Mouse (Mus musculus) liver, embryonic 11.5 days (tissue): ENCODE measurements around the gene Otub2. TPM values are rescaled to one million over a fixed set of nuclear protein-coding genes. Genes with fewer than 3 reads are reported as not detected.

Experiments used
- ATAC-seq: fragments of 200-750 bp; cut with Nextera tagmentation; replicated peaks from 2 replicates; pipeline ENCODE4 v1.8.0; 2017; ENCODE audit warnings: moderate number of reproducible peaks, mild to moderate bottlenecking, moderate TSS enrichment, moderate library complexity; ENCODE audit not compliant: low FRiP score
- DNase-seq: peaks from one replicate; pipeline ENCODE4 v3.0.0-alpha.2; 2017; ENCODE audit warnings: low spot score
- H3K27ac ChIP-seq: fragments of 300-500 bp; sonication (generic); 2 replicates; pipeline ENCODE4 v1.5.1; 2014; ENCODE audit warnings: mild to moderate bottlenecking, low read depth, low read length, control low read depth
- H3K27me3 ChIP-seq: fragments of 300-500 bp; sonication (generic); replicated peaks from 2 replicates; pipeline ENCODE4 v1.6.1; 2014; ENCODE audit warnings: low read length, mixed read lengths; ENCODE audit not compliant: control insufficient read depth, insufficient read depth
- H3K36me3 ChIP-seq: fragments of 300-500 bp; sonication (generic); 2 replicates; pipeline ENCODE4 v1.6.1; 2014; ENCODE audit warnings: mild to moderate bottlenecking, low read length, moderate library complexity, mixed read lengths; ENCODE audit not compliant: control insufficient read depth, insufficient read depth
- H3K4me1 ChIP-seq: fragments of 300-500 bp; sonication (generic); replicated peaks from 2 replicates; pipeline ENCODE4 v1.6.1; 2014; ENCODE audit warnings: low read length, mixed read lengths; ENCODE audit not compliant: control insufficient read depth, insufficient read depth
- H3K4me2 ChIP-seq: fragments of 300-500 bp; sonication (generic); 2 replicates; pipeline ENCODE4 v1.6.1; 2014; ENCODE audit warnings: mild to moderate bottlenecking, control low read depth, moderate library complexity
- H3K4me3 ChIP-seq: fragments of 300-500 bp; sonication (generic); 2 replicates; pipeline ENCODE4 v1.5.1; 2014; ENCODE audit warnings: low read depth, low read length, control low read depth
- H3K9ac ChIP-seq: fragments of 300-500 bp; sonication (generic); 2 replicates; pipeline ENCODE4 v1.6.1; 2014; ENCODE audit warnings: low read depth, low read length, control low read depth
- H3K9me3 ChIP-seq: fragments of 300-500 bp; sonication (generic); 2 replicates; pipeline ENCODE4 v1.6.1; 2016; ENCODE audit warnings: low read length, inconsistent platforms, mixed read lengths; ENCODE audit not compliant: control insufficient read depth
- WGBS: fragments of 180-500 bp; shearing (Covaris S2); extraction: QIAGEN DNeasy Blood & Tissue Kit; methylation state at CpG from one replicate; pipeline ENCODE4 v1.1.7; 2014; 5-methylcytosine and 5-hydroxymethylcytosine counted together
- polyA plus RNA-seq: library from polyadenylated mRNA; unstranded; fragments of >200 nt; fragmentation: Nextera tagmentation; extraction: Ambion mirVana; gene quantifications from 2 replicates; pipeline ENCODE4 v1.2.1, GENCODE M21; 2014

Gene Otub2
- polyA plus RNA-seq, 1 experiment from 2014 or later = 15.9 TPM

- Histone ChIP-seq H3K4me2 (peak overlapping the region; percentile 59), H3K9ac (no peak overlapping the region), H3K9me3 (no peaks in the 10 kb centered on the region), H3K27ac (no peak overlapping the region), H3K36me3 (no peaks in the 10 kb centered on the region), H3K27me3 (0 out of 2 replicates have a peak, but pooled peaks cover 2% of the 10 kb centered on the region), H3K4me3 (peak overlapping the region; percentile 7; the same call in 1 of the 2 replicates), H3K4me1 (peaks cover 6% of the 10 kb centered on the region)
- ATAC-seq (peak; percentile 70), DNase-seq (peak; percentile 79)
- 15% methylated on average over 18 of the region's 18 CpGs for WGBS
Measured at GRCm38 (mm10) chr12:103367620-103368325, 20.7 kb upstream of the Otub2 start.

- DNase-seq (no peak), ATAC-seq (peak; percentile 56; the same call in 1 of the 2 replicates)
- Histone ChIP-seq H3K4me1 (peaks cover 10% of the 10 kb centered on the region), H3K9me3 (no peaks in the 10 kb centered on the region), H3K27ac (no peak overlapping the region), H3K36me3 (no peaks in the 10 kb centered on the region), H3K9ac (no peak overlapping the region), H3K4me3 (peak overlapping the region; percentile 7; the same call in 1 of the 2 replicates), H3K27me3 (0 out of 2 replicates have a peak, but pooled peaks cover 2% of the 10 kb centered on the region), H3K4me2 (peak overlapping the region; percentile 59)
- 59% methylated on average over 7 of the region's 7 CpGs for WGBS
Measured at GRCm38 (mm10) chr12:103368326-103368669, 20.2 kb upstream of the Otub2 start.

- Histone ChIP-seq H3K27ac (no peak overlapping the region), H3K4me2 (no peak overlapping the region), H3K4me1 (peaks cover 15% of the 10 kb centered on the region), H3K36me3 (no peaks in the 10 kb centered on the region), H3K9ac (no peak overlapping the region), H3K4me3 (no peak overlapping the region), H3K27me3 (0 out of 2 replicates have a peak, but pooled peaks cover 2% of the 10 kb centered on the region), H3K9me3 (no peaks in the 10 kb centered on the region)
- no peak for ATAC-seq
- 55% methylated on average over 2 of the region's 2 CpGs for WGBS
- no peak for DNase-seq
Measured at GRCm38 (mm10) chr12:103368777-103369176, 19.7 kb upstream of the Otub2 start.

DNA sequence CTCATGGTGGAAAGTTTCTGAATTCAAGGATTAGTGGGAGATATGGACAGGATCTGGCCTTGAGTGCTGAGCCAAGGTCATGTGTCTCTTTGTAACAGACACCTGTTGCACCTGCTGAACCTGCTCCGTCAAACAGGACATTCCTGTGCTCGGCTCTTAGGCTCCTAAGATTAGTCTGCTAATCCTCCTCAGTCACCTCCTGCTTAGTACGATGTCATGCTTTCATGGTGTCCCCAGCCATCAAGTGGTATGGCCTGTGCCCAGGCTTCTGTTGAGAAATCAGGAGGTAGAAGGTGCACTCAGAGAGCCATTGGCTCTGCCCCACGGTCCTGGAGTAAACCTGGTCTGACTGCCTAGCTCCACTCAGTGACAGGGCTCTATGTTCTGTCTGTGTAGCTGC is 17.6 kb upstream of the Otub2 start:
- no peaks in the 10 kb centered on the region for H3K36me3 ChIP-seq
- H3K27me3 ChIP-seq = 0 out of 2 replicates have a peak, but pooled peaks cover 2% of the 10 kb centered on the region
- no peak overlapping the region for H3K4me3 ChIP-seq
- DNase-seq = no peak
- no peak overlapping the region for H3K9ac ChIP-seq
- WGBS = 83% methylated on average over 4 of the region's 4 CpGs
- ATAC-seq = no peak
- H3K4me1 ChIP-seq = peaks cover 20% of the 10 kb centered on the region
- H3K4me2 ChIP-seq = no peak overlapping the region
- H3K9me3 ChIP-seq = no peaks in the 10 kb centered on the region
- H3K27ac ChIP-seq = no peak overlapping the region

- Histone ChIP-seq H3K9ac (no peak overlapping the region), H3K36me3 (no peaks in the 10 kb centered on the region), H3K27ac (no peak overlapping the region), H3K4me3 (no peak overlapping the region), H3K27me3 (0 out of 2 replicates have a peak, but pooled peaks cover 2% of the 10 kb centered on the region), H3K9me3 (no peaks in the 10 kb centered on the region), H3K4me2 (no peak overlapping the region), H3K4me1 (peaks cover 20% of the 10 kb centered on the region)
- DNase-seq = no peak
- WGBS = 25% methylated on average over 6 of the region's 6 CpGs
- no peak for ATAC-seq
Measured at GRCm38 (mm10) chr12:103371711-103372110, 16.8 kb upstream of the Otub2 start.

DNA sequence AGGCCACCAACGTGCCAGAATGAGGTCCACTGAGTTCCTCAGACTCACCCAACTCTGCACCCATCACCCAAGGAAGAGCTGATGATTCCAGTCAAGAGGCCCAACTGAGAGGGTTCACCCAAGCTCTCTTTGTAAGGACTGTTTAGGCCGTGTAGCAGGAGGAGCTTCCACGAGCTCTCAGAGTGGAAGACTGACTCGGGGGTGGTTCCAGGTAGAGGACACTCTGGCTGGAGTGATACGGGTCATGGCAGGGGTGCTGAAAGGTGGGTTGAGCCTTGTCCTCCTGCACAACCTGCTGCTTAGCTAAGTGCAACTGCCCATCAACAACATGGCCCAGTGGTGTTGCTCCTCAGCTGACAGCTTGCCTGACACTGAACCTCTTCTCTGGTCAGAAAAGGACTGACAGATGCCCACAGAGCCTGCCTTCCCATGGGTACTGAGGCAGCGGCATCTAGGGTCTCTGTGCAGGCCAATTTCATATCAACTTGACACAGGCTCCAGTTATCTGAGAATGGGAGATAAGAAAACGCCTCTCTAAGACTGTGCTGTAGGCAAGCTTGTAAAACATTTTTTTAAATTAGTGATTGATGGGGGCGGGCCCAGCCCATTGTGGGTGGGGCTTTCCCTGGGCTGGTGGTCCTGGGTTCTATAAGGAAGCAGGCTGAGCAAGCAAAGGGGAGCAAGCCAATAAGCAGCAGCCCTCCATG is 14.8 kb upstream of the Otub2 start:
- H3K27me3 ChIP-seq = 0 out of 2 replicates have a peak, but pooled peaks cover 2% of the 10 kb centered on the region
- H3K9ac ChIP-seq = no peak overlapping the region
- no peak for DNase-seq
- ATAC-seq = peak; percentile 86
- H3K4me2 ChIP-seq = peak overlapping the region; percentile 21; the same call in 1 of the 2 replicates
- H3K27ac ChIP-seq = no peak overlapping the region
- no peaks in the 10 kb centered on the region for H3K9me3 ChIP-seq
- WGBS = 48% methylated on average over 8 of the region's 8 CpGs
- H3K36me3 ChIP-seq = no peaks in the 10 kb centered on the region
- H3K4me3 ChIP-seq = no peak overlapping the region
- peaks cover 14% of the 10 kb centered on the region for H3K4me1 ChIP-seq

GRCm38 (mm10) chr12:103376124-103376523 is 12.4 kb upstream of the Otub2 start:
- WGBS = 58% methylated on average over 5 of the region's 5 CpGs
- Histone ChIP-seq H3K27ac (no peak overlapping the region), H3K36me3 (no peaks in the 10 kb centered on the region), H3K4me2 (no peak overlapping the region), H3K27me3 (no peaks in the 10 kb centered on the region), H3K4me3 (no peak overlapping the region), H3K9me3 (no peaks in the 10 kb centered on the region), H3K9ac (no peak overlapping the region), H3K4me1 (peaks cover 14% of the 10 kb centered on the region)
- ATAC-seq = no peak
- DNase-seq = no peak

DNA sequence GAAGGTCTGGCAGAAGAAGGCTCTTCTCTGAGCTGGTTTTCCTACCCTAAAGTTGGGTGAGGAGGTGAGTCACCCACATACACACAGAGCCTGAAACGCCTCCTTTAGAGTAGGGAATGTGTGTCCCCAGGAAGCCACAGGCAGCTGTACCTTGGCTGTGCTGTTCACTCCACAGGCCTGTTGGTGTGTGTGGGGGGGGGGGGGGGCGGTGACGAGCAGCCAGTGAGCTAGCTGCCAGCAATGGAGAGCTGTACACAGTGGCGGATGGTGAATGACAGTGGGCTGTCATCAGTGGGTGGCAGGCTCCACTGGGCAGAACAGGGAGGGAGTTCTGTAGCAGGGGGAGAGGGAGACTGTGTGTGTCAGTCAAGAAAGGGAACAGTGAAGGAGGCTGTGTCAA is 11.7 kb upstream of the Otub2 start:
- whole genome bisulfite sequencing = 64% methylated on average over 4 of the region's 4 CpGs
- no peak overlapping the region for H3K27ac ChIP-seq
- no peaks in the 10 kb centered on the region for H3K36me3 ChIP-seq
- no peaks in the 10 kb centered on the region for H3K9me3 ChIP-seq
- DNase-seq = no peak
- peaks cover 14% of the 10 kb centered on the region for H3K4me1 ChIP-seq
- no peak overlapping the region for H3K4me3 ChIP-seq
- no peak overlapping the region for H3K9ac ChIP-seq
- no peak overlapping the region for H3K4me2 ChIP-seq
- no peak for ATAC-seq
- no peaks in the 10 kb centered on the region for H3K27me3 ChIP-seq
